In genomic region chr5:134531585-134531984, GRCm38 (mm10) we compare ENCODE assay signal across 9 mouse cellular contexts. TPM values are rescaled to one million over a fixed set of nuclear protein-coding genes. Genes with fewer than 3 reads are reported as not detected.
A peak's percentile ranks its signal among the peaks of the same experiment; 100 is the strongest.
DNase-seq lines count a peak whose midpoint lies in the region; ATAC-seq and TF ChIP-seq lines count a peak whose summit lies in the region.
"Had no signal": no experiment of that assay in that cellular context is flagged by ENCODE, and none has a peak within 500 bp of the region (broad histone marks: within the 10 kb centered on the region; RNA-seq: fewer than 3 reads in every experiment).

No protein-coding gene starts in this region.

- H3K27me3 ChIP-seq in hindbrain, postnatal 0 days (ENCODE audit: insufficient read depth, low read length) = no peaks in the 10 kb centered on the region
- H3K27me3 ChIP-seq: liver, embryonic 15.5 days had no signal

- no peak overlapping the region for H3K9ac ChIP-seq in hindbrain, postnatal 0 days (replicated peaks; ENCODE audit: low read length)
- H3K9ac ChIP-seq: liver, embryonic 15.5 days had no signal

- H3K36me3 ChIP-seq in hindbrain, postnatal 0 days (ENCODE audit: insufficient read depth, low read length) = peaks cover 30% of the 10 kb centered on the region; the same call in 1 of the 2 replicates
- H3K36me3 ChIP-seq: liver, embryonic 15.5 days had no signal

- no peaks in the 10 kb centered on the region; the same call in 1 of the 2 replicates for H3K4me1 ChIP-seq in hindbrain, postnatal 0 days (ENCODE audit: insufficient read depth, low read length)

- H3K4me3 ChIP-seq in hindbrain, postnatal 0 days (ENCODE audit: low read length) = no peak overlapping the region
- H3K4me3 ChIP-seq: heart, embryonic 10.5 days; liver, embryonic 15.5 days had no signal

- TF ChIP-seq CTCF in hindbrain, postnatal 0 days (IDR thresholded peaks at IDR 0.05; ENCODE audit: low read depth) = peak; percentile 20; the same call in 1 of the 2 replicates

- H3K27ac ChIP-seq in hindbrain, postnatal 0 days = peak overlapping the region; percentile 75
- H3K27ac ChIP-seq: heart, embryonic 10.5 days; liver, embryonic 15.5 days had no signal

- WGBS in hindbrain, postnatal 0 days = 54% methylated on average over 9 of the region's 9 CpGs

- peak; percentile 94 for DNase-seq in heart, adult 11 months
- DNase-seq in heart, postnatal 10 days = no peak
- DNase-seq in right cerebral cortex, adult 18-20 months = peak; percentile 46
- DNase-seq in right cerebral cortex, postnatal 36 days (ENCODE audit: low spot score in 2 of 2) = no peak
- peak; percentile 82 for DNase-seq in hindbrain, postnatal 0 days (ENCODE audit: low spot score)
- DNase-seq in right cerebral cortex, postnatal 4 days = peak; percentile 54
- no peak for DNase-seq in MN1 (ENCODE audit: low spot score)

- ATAC-seq in hindbrain, postnatal 0 days = peak; percentile 75

- H3K9me3 ChIP-seq in hindbrain, postnatal 0 days (ENCODE audit: low read length) = no peaks in the 10 kb centered on the region
- H3K9me3 ChIP-seq: heart, embryonic 10.5 days; liver, embryonic 15.5 days had no signal

- no peak overlapping the region for H3K4me2 ChIP-seq in hindbrain, postnatal 0 days (ENCODE audit: low read depth, low read length)
- H3K4me2 ChIP-seq: liver, embryonic 15.5 days had no signal

- intact Hi-C loops in heart, postnatal 10 days (cut with DNase I) = no loop called here

RNA-seq across cellular contexts. Expression of gene Clip2, which starts 20.6 kb away (rescaled TPM):
- 10 to 100 TPM; 14.6 to 16.0 TPM for total RNA-seq in heart, postnatal 10 days (2021)
- total RNA-seq in hindbrain, postnatal 0 days (2014; rRNA removed) = 133 and 150 TPM in 2 replicates
- 10.7 and 10.9 TPM in 2 replicates for polyA plus RNA-seq in hindbrain, postnatal 0 days (2015; fragmentation: Nextera tagmentation; extraction: Ambion mirVana)

RNA-seq across cellular contexts. Expression of gene Syna, which starts 28.4 kb away (rescaled TPM):
- total RNA-seq in heart, postnatal 10 days (2021) = not detected
- total RNA-seq in hindbrain, postnatal 0 days (2014; rRNA removed) = not detected in 2 replicates
- 0.81 TPM in 2 replicates for polyA plus RNA-seq in hindbrain, postnatal 0 days (2015; fragmentation: Nextera tagmentation; extraction: Ambion mirVana)
- polyA plus RNA-seq: heart, embryonic 10.5 days; liver, embryonic 15.5 days had no signal

RNA-seq across cellular contexts. Expression of gene Rfc2, which starts 49.6 kb away (rescaled TPM):
- total RNA-seq in heart, postnatal 10 days (2021) = 10 to 100 TPM; 37.6 to 39.8 TPM
- 50.9 and 76.3 TPM in 2 replicates for total RNA-seq in hindbrain, postnatal 0 days (2014; rRNA removed)
- 164 and 168 TPM in 2 replicates for polyA plus RNA-seq in hindbrain, postnatal 0 days (2015; fragmentation: Nextera tagmentation; extraction: Ambion mirVana)

Comparison
In these comparisons a context has a peak if more than half of its experiments do, and no peak if none do; other contexts are left out.
1. DNase-seq: peak in heart, adult 11 months (single experiment), right cerebral cortex, adult 18-20 months (single experiment), hindbrain, postnatal 0 days (single experiment) and right cerebral cortex, postnatal 4 days (single experiment); none in heart, postnatal 10 days (0 of 2), right cerebral cortex, postnatal 36 days (0 of 2) and MN1 (single experiment).